Mouse (Mus musculus): Measurements from ENCODE around the gene Abhd16a. TPM values are rescaled to one million over a fixed set of nuclear protein-coding genes. Genes with fewer than 3 reads are reported as not detected.

Gene Abhd16a
- polyA plus RNA-seq, 1 experiment from 2014 or later = 86.9 TPM

- peak overlapping the region; percentile 61 for H3K4me2 ChIP-seq
- peaks cover 41% of the 10 kb centered on the region for H3K4me1 ChIP-seq (replicated peaks)
- H3K36me3 ChIP-seq = peaks cover 13% of the 10 kb centered on the region
- H3K9ac ChIP-seq = peak overlapping the region; percentile 74
- H3K4me3 ChIP-seq = peak overlapping the region; percentile 43
- H3K9me3 ChIP-seq = no peaks in the 10 kb centered on the region; the same call in 1 of the 2 replicates
- no peaks in the 10 kb centered on the region for H3K27me3 ChIP-seq
- H3K27ac ChIP-seq = peak overlapping the region; percentile 90
- peak; percentile 44; the same call in 1 of the 2 replicates for ATAC-seq (ENCODE audit: low FRiP score)
- WGBS = 4% methylated on average over 21 of the region's 21 CpGs
Measured at GRCm38 (mm10) chr17:35051156-35052086, 37.6 kb upstream of the Abhd16a start.

GRCm38 (mm10) chr17:35052271-35052798 is 36.7 kb upstream of the Abhd16a start:
- H3K4me3 ChIP-seq = no peak overlapping the region
- H3K9me3 ChIP-seq = no peaks in the 10 kb centered on the region; the same call in 1 of the 2 replicates
- 68% methylated on average over 12 of the region's 12 CpGs for WGBS
- H3K9ac ChIP-seq = peak overlapping the region; percentile 74
- no peak for ATAC-seq (ENCODE audit: low FRiP score)
- H3K4me1 ChIP-seq (replicated peaks) = peaks cover 38% of the 10 kb centered on the region
- H3K36me3 ChIP-seq = peaks cover 13% of the 10 kb centered on the region
- peak overlapping the region; percentile 90 for H3K27ac ChIP-seq
- H3K27me3 ChIP-seq = no peaks in the 10 kb centered on the region
- H3K4me2 ChIP-seq = peak overlapping the region; percentile 61

GRCm38 (mm10) chr17:35055691-35056495 is 33.2 kb upstream of the Abhd16a start:
- ATAC-seq (ENCODE audit: low FRiP score) = no peak
- Histone ChIP-seq H3K9ac (no peak overlapping the region), H3K4me2 (no peak overlapping the region), H3K27me3 (no peaks in the 10 kb centered on the region), H3K9me3 (no peaks in the 10 kb centered on the region; the same call in 1 of the 2 replicates), H3K4me3 (no peak overlapping the region), H3K36me3 (peaks cover 18% of the 10 kb centered on the region), H3K4me1 (replicated peaks) (peaks cover 41% of the 10 kb centered on the region), H3K27ac (no peak overlapping the region)
- WGBS = 92% methylated on average over 7 of the region's 7 CpGs

GRCm38 (mm10) chr17:35057090-35057489 is 32.0 kb upstream of the Abhd16a start:
- WGBS = 82% methylated on average over 3 of the region's 3 CpGs

DNA sequence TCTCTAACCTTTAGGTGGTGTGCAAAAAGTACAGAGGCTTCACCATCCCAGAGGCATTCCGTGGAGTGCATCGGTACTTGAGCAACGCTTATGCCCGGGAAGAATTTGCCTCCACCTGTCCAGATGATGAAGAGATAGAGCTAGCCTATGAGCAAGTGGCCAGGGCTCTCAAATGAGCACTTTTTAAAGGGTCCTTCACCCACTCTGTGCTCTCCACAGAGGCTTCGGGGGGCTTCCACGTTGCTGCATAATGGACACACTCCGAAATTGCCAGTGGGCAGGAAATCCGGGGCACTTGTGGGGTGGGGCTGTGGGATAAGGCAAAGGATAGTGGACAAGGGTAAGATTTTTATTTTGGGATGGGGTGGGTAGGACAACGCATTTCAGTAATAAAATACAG is 30.7 kb upstream of the Abhd16a start:
- H3K9ac ChIP-seq = peak overlapping the region; percentile 91

More at GRCm38 (mm10) chr17:35057090-35057489, 32.0 kb upstream of the Abhd16a start:
- H3K4me1 ChIP-seq (replicated peaks) = peaks cover 39% of the 10 kb centered on the region
- H3K9me3 ChIP-seq = no peaks in the 10 kb centered on the region; the same call in 1 of the 2 replicates
- no peak for ATAC-seq (ENCODE audit: low FRiP score)
- H3K4me2 ChIP-seq = no peak overlapping the region
- H3K4me3 ChIP-seq = no peak overlapping the region
- H3K9ac ChIP-seq = no peak overlapping the region
- peaks cover 28% of the 10 kb centered on the region for H3K36me3 ChIP-seq
- H3K27ac ChIP-seq = no peak overlapping the region
- peaks cover 7% of the 10 kb centered on the region for H3K27me3 ChIP-seq

GRCm38 (mm10) chr17:35058911-35059892 is 29.9 kb upstream of the Abhd16a start, which contains the start of gene Ddah2:
Ddah2 (plus strand) TSS chr17:35059035.
- Histone ChIP-seq H3K36me3 (peaks cover 38% of the 10 kb centered on the region), H3K4me3 (peak within 1 kb of the TSS; percentile 78), H3K9ac (peak within 1 kb of the TSS; percentile 91), H3K27me3 (peaks cover 25% of the 10 kb centered on the region), H3K9me3 (no peaks in the 10 kb centered on the region; the same call in 1 of the 2 replicates), H3K27ac (peak within 1 kb of the TSS; percentile 91), H3K4me1 (replicated peaks) (peaks cover 30% of the 10 kb centered on the region), H3K4me2 (peak within 1 kb of the TSS; percentile 88)
- WGBS = under 1% methylated on average over 57 of the region's 57 CpGs
- ATAC-seq (ENCODE audit: low FRiP score) = peak; percentile 89

More for the DNA sequence above, 30.7 kb upstream of the Abhd16a start:
- Histone ChIP-seq H3K4me3 (peak overlapping the region; percentile 78), H3K4me2 (peak overlapping the region; percentile 88; the same call in 1 of the 2 replicates), H3K36me3 (peaks cover 38% of the 10 kb centered on the region), H3K27me3 (peaks cover 16% of the 10 kb centered on the region), H3K27ac (peak overlapping the region; percentile 91), H3K4me1 (replicated peaks) (peaks cover 29% of the 10 kb centered on the region), H3K9me3 (no peaks in the 10 kb centered on the region; the same call in 1 of the 2 replicates)
- ATAC-seq (ENCODE audit: low FRiP score) = 0 out of 2 replicates have a peak, but pooled peaks have one; percentile 13
- 68% methylated on average over 9 of the region's 9 CpGs for WGBS

DNA sequence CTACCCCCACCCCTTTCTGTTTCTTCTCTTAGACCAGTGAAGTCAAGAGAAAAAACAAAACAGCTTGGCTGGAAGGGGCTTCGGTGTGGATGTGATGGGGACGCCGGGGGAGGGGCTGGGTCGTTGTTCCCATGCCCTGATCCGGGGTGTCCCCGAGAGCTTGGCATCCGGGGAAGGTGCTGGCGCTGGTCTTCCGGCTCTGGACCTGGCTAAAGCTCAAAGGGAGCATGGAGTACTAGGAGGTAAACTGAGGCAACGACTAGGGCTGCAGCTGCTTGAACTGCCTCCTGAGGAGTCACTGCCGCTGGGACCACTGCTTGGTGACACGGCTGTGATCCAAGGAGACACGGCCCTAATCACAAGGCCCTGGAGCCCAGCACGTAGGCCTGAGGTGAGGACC is 29.0 kb upstream of the Abhd16a start:
- H3K4me3 ChIP-seq = peak overlapping the region; percentile 78
- peak overlapping the region; percentile 88 for H3K4me2 ChIP-seq
- H3K27ac ChIP-seq = no peak overlapping the region
- ATAC-seq (ENCODE audit: low FRiP score) = peak; percentile 25
- H3K4me1 ChIP-seq (replicated peaks) = peaks cover 39% of the 10 kb centered on the region
- H3K9ac ChIP-seq = peak overlapping the region; percentile 91
- H3K9me3 ChIP-seq = no peaks in the 10 kb centered on the region
- H3K36me3 ChIP-seq = peaks cover 36% of the 10 kb centered on the region
- H3K27me3 ChIP-seq = peaks cover 34% of the 10 kb centered on the region
- 30% methylated on average over 14 of the region's 14 CpGs for whole genome bisulfite sequencing

DNA sequence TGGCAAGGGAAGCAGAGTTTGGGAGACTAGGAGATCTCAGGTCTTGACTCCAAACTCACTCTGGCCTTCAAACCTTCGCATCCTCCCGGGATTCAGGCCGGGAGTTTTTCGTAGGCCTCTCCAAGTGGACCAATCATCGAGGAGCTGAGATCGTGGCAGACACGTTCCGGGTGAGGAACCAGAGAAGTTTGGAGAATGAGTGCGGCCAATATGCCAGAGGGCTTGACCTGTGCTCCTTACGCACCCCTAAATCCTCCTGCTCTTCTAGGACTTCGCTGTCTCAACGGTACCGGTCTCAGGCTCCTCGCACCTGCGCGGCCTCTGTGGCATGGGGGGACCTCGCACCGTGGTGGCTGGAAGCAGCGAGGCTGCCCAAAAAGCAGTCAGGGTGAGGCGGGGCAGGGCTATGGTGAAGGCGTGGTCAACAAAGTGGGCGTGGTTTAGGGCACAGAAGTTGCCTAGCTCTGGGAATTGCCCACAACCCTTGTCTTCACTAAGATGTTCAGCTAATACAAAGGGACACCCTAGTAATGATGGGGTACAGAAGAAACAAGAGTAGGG is 28.2 kb upstream of the Abhd16a start:
- WGBS = 53% methylated on average over 22 of the region's 22 CpGs
- Histone ChIP-seq H3K36me3 (peaks cover 33% of the 10 kb centered on the region), H3K9me3 (no peaks in the 10 kb centered on the region), H3K4me2 (peak overlapping the region; percentile 88), H3K4me3 (peak overlapping the region; percentile 78), H3K4me1 (replicated peaks) (peaks cover 45% of the 10 kb centered on the region), H3K27me3 (peaks cover 41% of the 10 kb centered on the region), H3K27ac (no peak overlapping the region), H3K9ac (peak overlapping the region; percentile 91)
- ATAC-seq (ENCODE audit: low FRiP score) = no peak

DNA sequence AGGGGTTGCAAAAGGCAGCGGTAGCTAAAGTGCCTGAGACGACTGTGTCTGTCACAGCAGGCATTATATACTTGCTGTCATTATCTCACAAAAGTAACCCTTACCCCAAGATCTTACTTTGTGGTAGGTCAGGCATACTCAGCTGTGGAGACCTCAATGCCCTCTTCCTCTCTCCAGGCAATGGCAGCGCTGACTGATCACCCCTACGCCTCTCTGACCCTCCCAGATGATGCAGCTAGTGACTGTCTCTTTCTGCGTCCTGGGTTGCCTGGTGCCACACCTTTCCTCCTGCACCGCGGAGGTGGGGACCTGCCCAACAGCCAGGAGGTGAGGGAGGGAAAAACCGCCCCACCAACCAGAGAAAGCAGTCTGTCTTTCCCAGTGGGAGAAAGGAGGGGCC is 27.8 kb upstream of the Abhd16a start:
- WGBS = 88% methylated on average over 8 of the region's 8 CpGs
- Histone ChIP-seq H3K27me3 (peaks cover 46% of the 10 kb centered on the region), H3K4me2 (no peak overlapping the region), H3K9me3 (no peaks in the 10 kb centered on the region), H3K36me3 (peaks cover 31% of the 10 kb centered on the region), H3K4me3 (no peak overlapping the region), H3K27ac (no peak overlapping the region), H3K4me1 (replicated peaks) (peaks cover 45% of the 10 kb centered on the region), H3K9ac (no peak overlapping the region; the same call in 1 of the 2 replicates)
- ATAC-seq (ENCODE audit: low FRiP score) = no peak

- H3K27me3 ChIP-seq = peaks cover 67% of the 10 kb centered on the region
- WGBS = 88% methylated on average over 3 of the region's 3 CpGs
- ATAC-seq (ENCODE audit: low FRiP score) = no peak
Measured at GRCm38 (mm10) chr17:35063466-35063865, 25.6 kb upstream of the Abhd16a start.

More at GRCm38 (mm10) chr17:35063466-35063865, 25.6 kb upstream of the Abhd16a start:
- Histone ChIP-seq H3K9me3 (no peaks in the 10 kb centered on the region), H3K4me2 (no peak overlapping the region), H3K27ac (no peak overlapping the region), H3K4me1 (replicated peaks) (peaks cover 41% of the 10 kb centered on the region), H3K4me3 (no peak overlapping the region), H3K9ac (peak overlapping the region; percentile 36; the same call in 1 of the 2 replicates), H3K36me3 (peaks cover 30% of the 10 kb centered on the region)
